Mouse (Mus musculus) urinary bladder, adult 2 months (tissue): Measurements from ENCODE around the gene Olfr655. TPM values are rescaled to one million over a fixed set of nuclear protein-coding genes. Genes with fewer than 3 reads are reported as not detected.

Experiments used
- DNase-seq: peaks from one replicate; pipeline ENCODE4 v3.0.0; 2022; ENCODE audit warnings: low spot score
- polyA plus RNA-seq: library from polyadenylated mRNA; depleted of rRNA; stranded (reverse); fragments of >200 nt; gene quantifications from 2 replicates; pipeline ENCODE4 v1.2.3, GENCODE M21; 2012; rRNA removed

The Olfr655 gene
- polyA plus RNA-seq: not detected in 2 replicates

DNA sequence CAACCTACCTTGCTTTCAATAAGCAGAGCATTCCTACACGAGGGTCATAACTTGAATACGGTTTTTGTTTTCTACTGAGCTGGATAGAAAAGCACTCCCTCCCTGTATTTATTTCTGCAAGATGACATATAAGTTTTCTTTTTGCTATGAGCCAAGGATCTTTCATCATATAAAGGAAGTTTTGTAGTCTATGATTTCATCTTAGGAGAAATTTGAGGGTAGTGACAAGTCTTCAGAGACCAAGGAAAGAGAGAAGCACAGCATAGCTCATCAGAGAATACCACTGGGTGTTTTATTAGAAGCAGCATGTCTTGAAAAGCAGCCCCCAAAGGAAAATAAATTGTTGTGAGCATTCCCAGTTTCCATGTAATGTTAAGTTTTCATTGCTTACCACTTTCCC is at the start of gene Olfr655:
Olfr655 (minus strand) TSS at position 101 of the 400 bp plus-strand sequence.
- no peak for DNase-seq

DNA sequence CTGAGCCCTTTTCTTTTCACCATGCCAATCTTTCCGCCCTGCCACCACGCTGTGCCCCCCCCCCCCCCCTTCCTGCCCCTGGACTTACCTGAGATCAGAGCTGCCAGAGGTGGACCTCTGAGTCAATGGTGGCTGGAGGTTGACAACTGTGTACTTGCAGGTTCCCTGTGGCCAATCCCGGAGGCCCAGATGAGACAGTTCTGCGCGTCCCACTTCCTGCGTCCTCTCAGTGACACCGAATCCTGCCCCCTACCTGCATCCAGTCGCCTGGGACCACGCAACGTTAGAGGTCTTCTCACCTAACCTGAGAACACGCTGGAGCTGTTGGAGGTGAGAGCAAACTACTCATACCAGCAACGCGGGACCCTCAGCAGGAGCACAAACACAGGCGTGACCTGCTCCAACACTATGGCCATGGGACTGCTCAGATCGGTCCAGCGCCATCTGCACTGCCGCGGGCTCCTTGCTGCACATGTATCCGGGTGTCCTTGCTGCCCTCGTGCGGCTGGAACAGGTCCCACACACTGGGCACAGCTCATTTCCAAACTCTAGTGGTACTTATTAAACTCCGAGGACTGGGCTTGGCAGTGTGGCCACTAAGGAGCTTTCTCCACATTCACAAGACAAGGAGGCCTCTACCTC is 45.4 kb upstream of the Olfr655 start, which contains the start of gene Olfr658:
Olfr658 (minus strand) TSS at position 465 of the 642 bp plus-strand sequence.
- DNase-seq: no peak

- no peak for DNase-seq
These were observed 22.9 kb upstream of the Olfr655 start, which contains the start of gene Olfr657 for GRCm38 (mm10) chr7:104624494-104624893. TSS of gene Olfr657 (plus strand) at chr7:104624794.

DNA sequence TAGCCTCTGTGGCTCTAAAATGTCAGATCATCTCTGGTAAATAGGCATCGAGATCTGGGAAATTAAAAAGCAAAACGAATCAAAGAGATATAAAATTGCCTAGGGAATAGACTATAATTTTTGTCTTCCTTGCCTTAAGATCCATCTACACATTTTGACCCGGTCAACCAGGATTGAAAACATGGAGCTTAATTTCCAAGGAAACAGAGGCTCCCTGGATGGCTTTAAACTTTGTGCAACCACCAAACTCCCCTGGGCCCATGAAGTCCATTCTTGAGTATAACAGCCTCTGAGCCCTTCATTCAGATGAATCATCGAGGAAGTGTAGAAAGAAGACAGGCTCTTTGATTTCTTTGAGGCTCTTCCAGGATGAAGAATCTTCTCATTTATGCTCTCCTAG is 12.1 kb upstream of the Olfr655 start, which contains the start of gene Olfr656:
Olfr656 (plus strand) TSS at position 301 of the 400 bp plus-strand sequence.
- DNase-seq: no peak

- DNase-seq: no peak
These were observed 3.1 kb upstream of the Olfr655 start for GRCm38 (mm10) chr7:104604727-104605126.

GRCm38 (mm10) chr7:104603173-104603572 is 1.6 kb upstream of the Olfr655 start:
- no peak for DNase-seq

DNA sequence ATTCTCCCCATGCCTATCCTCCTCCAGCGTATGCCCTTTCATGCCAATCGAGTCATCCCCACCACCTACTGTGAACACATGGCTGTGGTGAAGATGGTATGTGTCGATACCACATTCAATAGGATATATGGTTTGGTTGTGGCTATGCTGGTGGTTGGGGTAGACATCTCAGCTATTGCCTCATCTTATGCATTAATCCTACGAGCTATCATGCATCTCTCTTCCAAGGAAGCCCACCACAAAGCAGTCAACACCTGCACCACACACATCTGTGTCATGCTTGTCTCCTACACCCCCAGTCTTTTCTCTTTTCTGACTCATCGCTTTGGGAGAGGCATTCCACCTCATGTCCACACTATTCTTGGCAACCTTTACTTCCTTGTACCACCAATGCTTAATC is 13.3 kb downstream of the Olfr655 start:
- DNase-seq: no peak

GRCm38 (mm10) chr7:104586725-104587124 is 14.9 kb downstream of the Olfr655 start, which contains the start of gene Olfr654:
TSS of gene Olfr654 (plus strand) at chr7:104587025.
- no peak for DNase-seq

DNA sequence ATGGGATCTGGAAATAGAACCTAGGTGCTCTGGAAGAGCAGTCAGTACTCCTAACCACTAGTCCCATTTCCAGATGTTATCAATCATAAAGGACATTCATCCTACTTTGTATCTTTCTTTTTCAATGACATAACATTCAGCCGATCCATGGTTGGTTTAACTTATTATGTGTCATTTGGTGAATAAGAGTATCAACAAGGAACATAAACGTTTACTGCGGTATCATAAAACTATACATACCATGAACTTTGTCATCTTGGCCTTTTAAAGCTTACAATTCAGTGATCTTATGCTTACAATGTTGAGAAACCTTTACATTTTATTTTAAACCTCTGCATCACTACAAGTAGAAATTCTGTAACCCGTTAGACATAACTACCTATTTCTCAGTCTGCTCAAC is 20.1 kb downstream of the Olfr655 start:
- no peak for DNase-seq

GRCm38 (mm10) chr7:104580846-104581245 is 20.7 kb downstream of the Olfr655 start:
- no peak for DNase-seq

DNA sequence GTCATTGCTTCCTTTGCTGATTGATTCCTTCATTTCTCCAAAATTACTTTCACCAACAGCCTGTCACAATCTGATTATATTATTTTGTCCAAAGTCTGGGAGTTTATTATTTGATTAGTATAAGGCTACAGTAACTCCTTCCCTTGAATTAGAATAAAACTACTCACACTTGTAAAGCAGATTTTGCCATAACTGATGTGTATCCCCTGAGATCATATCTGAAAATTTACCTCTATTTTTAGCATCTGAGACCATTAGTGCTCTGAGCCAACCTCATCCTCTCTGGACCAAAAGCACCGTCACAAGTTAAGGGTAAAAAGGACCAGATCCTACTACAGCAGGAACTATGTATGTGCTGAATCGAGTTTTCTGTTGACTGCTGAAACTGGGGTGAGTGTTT is 24.6 kb downstream of the Olfr655 start, which contains the start of gene Olfr653:
Olfr653 (plus strand) TSS at position 301 of the 400 bp plus-strand sequence.
- DNase-seq: no peak

DNA sequence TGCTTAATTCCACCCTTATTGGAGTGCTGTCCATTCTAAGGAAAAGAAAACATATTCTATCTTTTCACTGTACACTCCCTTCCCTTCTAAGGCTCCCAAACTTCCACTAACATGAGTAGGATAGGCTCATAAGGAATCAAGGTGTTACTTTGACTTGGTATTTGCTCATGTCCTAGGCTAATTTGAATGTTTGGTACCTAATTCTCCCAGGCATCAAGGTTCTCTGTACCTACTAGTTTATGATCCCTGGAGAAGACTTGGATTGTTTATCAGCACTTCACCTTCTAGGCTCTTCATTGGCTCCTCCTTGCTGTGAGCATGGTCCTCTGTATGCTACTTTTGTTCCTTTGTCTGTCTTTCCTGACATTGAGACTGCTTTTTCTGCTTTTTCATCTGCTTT is 41.0 kb downstream of the Olfr655 start, which contains the start of gene Olfr652:
Olfr652 (plus strand) TSS at position 301 of the 400 bp plus-strand sequence.
- no peak for DNase-seq

DNA sequence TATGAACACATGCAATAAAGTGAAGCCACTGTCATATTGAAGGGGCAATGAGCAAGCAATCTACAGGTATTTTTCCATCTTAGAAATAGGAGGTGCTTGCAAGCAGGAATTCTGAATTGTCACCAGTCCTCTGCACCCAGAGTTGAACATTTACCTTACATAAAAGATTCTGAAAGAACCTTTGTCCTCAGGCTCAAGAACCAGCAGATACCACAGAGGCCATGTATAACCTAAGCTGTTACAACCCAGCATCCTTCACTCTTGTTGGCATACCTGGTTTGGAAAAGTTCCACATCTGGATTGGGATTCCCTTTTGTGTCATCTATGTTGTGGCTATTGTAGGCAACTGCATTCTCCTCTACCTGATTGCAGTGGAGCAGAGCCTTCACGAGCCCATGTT is 48.9 kb downstream of the Olfr655 start:
- no peak for DNase-seq

DNA sequence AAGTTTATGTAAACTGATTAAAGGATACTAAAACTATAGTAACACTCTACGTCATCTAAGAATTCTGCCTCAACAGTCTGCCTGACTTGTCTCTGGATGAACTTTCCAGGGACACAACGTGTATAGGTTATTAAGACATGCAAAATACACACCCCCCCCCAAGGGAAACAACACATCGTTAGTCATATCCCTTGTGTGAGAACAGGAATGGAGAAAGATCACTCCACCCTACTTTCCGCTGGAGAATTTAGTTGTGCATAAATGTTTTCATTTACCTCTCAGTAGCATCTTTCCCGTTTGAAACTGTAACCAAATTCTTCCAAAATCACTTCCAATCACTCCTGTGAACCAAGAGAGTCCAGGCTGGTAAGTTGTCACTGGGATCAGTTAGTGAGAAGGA is 51.7 kb downstream of the Olfr655 start, which contains the start of gene Olfr651:
Olfr651 (plus strand) TSS at position 301 of the 400 bp plus-strand sequence.
- DNase-seq: no peak

Other genes with a start within 250 kb of the Olfr655 start
- 11.9 and 14.2 TPM in 2 replicates for gene Trim12c, start 248.4 kb downstream of the Olfr655 start, polyA plus RNA-seq
- 0.29 and 0.32 TPM in 2 replicates for gene Trim30b, start 231.9 kb downstream of the Olfr655 start, polyA plus RNA-seq
- gene Trim30c, start 200.9 kb downstream of the Olfr655 start, polyA plus RNA-seq: 0.29 and 0.34 TPM in 2 replicates
- 11.3 and 12.1 TPM in 2 replicates for gene Trim30a, start 136.6 kb downstream of the Olfr655 start, polyA plus RNA-seq
- gene Trim30d, start 93.9 kb downstream of the Olfr655 start, polyA plus RNA-seq: 7.9 and 8.7 TPM in 2 replicates
- not detected in 2 replicates for gene Olfr651, start 51.6 kb downstream of the Olfr655 start, polyA plus RNA-seq
- not detected in 2 replicates for gene Olfr652, start 40.9 kb downstream of the Olfr655 start, polyA plus RNA-seq
- gene Olfr653, start 24.5 kb downstream of the Olfr655 start, polyA plus RNA-seq: not detected in 2 replicates
- not detected in 2 replicates for gene Olfr654, start 14.8 kb downstream of the Olfr655 start, polyA plus RNA-seq
- not detected in 2 replicates for gene Olfr656, start 12.2 kb upstream of the Olfr655 start, polyA plus RNA-seq
- gene Olfr657, start 23.0 kb upstream of the Olfr655 start, polyA plus RNA-seq: not detected in 2 replicates
- gene Olfr658, start 45.5 kb upstream of the Olfr655 start, polyA plus RNA-seq: not detected in 2 replicates
- gene Olfr659, start 65.0 kb upstream of the Olfr655 start, polyA plus RNA-seq: not detected in 2 replicates
- gene Olfr661, start 84.7 kb upstream of the Olfr655 start, polyA plus RNA-seq: not detected in 2 replicates
- gene Usp17le, start 175.7 kb upstream of the Olfr655 start, polyA plus RNA-seq: not detected in 2 replicates
- gene Usp17lb, start 240.8 kb upstream of the Olfr655 start, polyA plus RNA-seq: not detected in 2 replicates